Mouse (Mus musculus) limb, embryonic 15.5 days (tissue): ENCODE data around the gene Zfp120. TPM values are rescaled to one million over a fixed set of nuclear protein-coding genes. Genes with fewer than 3 reads are reported as not detected.

Source experiments
- polyA plus RNA-seq: library from polyadenylated mRNA; unstranded; fragments of >200 nt; fragmentation: Nextera tagmentation; extraction: Ambion mirVana; gene quantifications from 2 replicates; pipeline ENCODE4 v1.2.1, GENCODE M21; 2015

Zfp120 gene
- polyA plus RNA-seq, 1 experiment from 2014 or later: 9.3 TPM

Other genes starting within 250 kb of the Zfp120 start
- gene Gm10770, start 43.0 kb upstream of the Zfp120 start, polyA plus RNA-seq: not detected in 2 replicates
- gene Gm14139, start 45.0 kb upstream of the Zfp120 start, polyA plus RNA-seq: not detected in 2 replicates
- gene Zfp937, start 81.4 kb upstream of the Zfp120 start, polyA plus RNA-seq: 9.0 TPM in 2 replicates
- 5.3 and 5.8 TPM in 2 replicates for gene Gm21994, start 118.9 kb upstream of the Zfp120 start, polyA plus RNA-seq
- 0.05 TPM in 1 of 2 replicates, not detected in the other for gene Gm14124, start 120.8 kb upstream of the Zfp120 start, polyA plus RNA-seq
- 3.6 and 4.6 TPM in 2 replicates for gene Gm10130, start 187.0 kb upstream of the Zfp120 start, polyA plus RNA-seq
- 7.1 and 8.2 TPM in 2 replicates for gene 3300002I08Rik, start 226.1 kb upstream of the Zfp120 start, polyA plus RNA-seq